Mouse (Mus musculus) layer of hippocampus, adult 2 months (tissue): ENCODE measurements at regions not wholly inside any gene's neighbourhood (a gene's known extent, or its start where the extent isn't known, plus 50 kb on each side); places are given as distances from the start of the nearest gene placed in this dataset.

Experiments used
- DNase-seq, 2 experiments: peaks; one replicate each; pipeline ENCODE4 v3.0.0; 2022; ENCODE audit warnings: low spot score in 2 of 2
- H3K27ac ChIP-seq: fragments of 200-600 bp; 2 replicates; pipeline ENCODE4 v1.8.1; 2022
- H3K4me3 ChIP-seq: fragments of 200-600 bp; 2 replicates; pipeline ENCODE4 v1.8.1; 2022; ENCODE audit warnings: mild to moderate bottlenecking
- CTCF ChIP-seq: fragments of 200-600 bp; conservative IDR thresholded peaks from 2 replicates; pipeline ENCODE4 v1.8.1; 2022; ENCODE audit warnings: antibody characterized with exemption, mild to moderate bottlenecking, moderate library complexity

DNA sequence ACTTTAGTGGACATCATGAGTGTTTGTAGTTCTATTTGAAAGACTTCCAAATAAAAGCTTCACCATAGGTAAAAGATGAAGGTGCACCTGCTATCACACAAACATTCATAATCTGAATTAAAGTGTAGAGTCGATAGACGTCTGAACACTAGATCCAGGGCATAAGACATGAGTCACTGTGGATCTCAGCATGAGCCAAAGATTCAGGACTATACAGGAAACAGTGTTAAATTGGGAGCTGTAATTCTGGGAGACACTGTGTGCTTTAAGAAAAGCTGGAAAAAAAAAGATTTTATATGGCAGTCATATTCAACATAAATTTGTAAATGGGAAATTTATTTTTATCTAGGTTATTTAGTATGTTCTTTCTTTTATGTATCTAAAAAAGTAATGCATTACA, 160.5 kb downstream of the Pdha2 start:
- Histone ChIP-seq H3K4me3 (no peak overlapping the region), H3K27ac (no peak overlapping the region)
- DNase-seq: no peak
- no peak for TF ChIP-seq CTCF

GRCm38 (mm10) chr3:141014262-141014547, 197.9 kb downstream of the Pdha2 start:
- no peak overlapping the region for H3K4me3 ChIP-seq
- no peak overlapping the region for H3K27ac ChIP-seq
- DNase-seq: no peak
- TF ChIP-seq CTCF: no peak

GRCm38 (mm10) chr3:141013521-141014261, 198.5 kb downstream of the Pdha2 start:
- TF ChIP-seq CTCF: no peak
- Histone ChIP-seq H3K4me3 (no peak overlapping the region), H3K27ac (no peak overlapping the region)
- DNase-seq: no peak

- no peak for DNase-seq
- H3K4me3 ChIP-seq: no peak overlapping the region
- no peak for TF ChIP-seq CTCF
- H3K27ac ChIP-seq: no peak overlapping the region
These were observed 199.2 kb downstream of the Pdha2 start for GRCm38 (mm10) chr3:141012976-141013375.

GRCm38 (mm10) chr3:141008792-141009191, 203.4 kb downstream of the Pdha2 start:
- no peak for DNase-seq
- H3K4me3 ChIP-seq: no peak overlapping the region

GRCm38 (mm10) chr3:141005885-141006284, 206.3 kb downstream of the Pdha2 start:
- no peak for TF ChIP-seq CTCF
- H3K4me3 ChIP-seq: no peak overlapping the region
- DNase-seq: no peak
- no peak overlapping the region for H3K27ac ChIP-seq

More at GRCm38 (mm10) chr3:141008792-141009191, 203.4 kb downstream of the Pdha2 start:
- TF ChIP-seq CTCF: no peak
- no peak overlapping the region for H3K27ac ChIP-seq

GRCm38 (mm10) chr3:141003561-141003960, 208.6 kb downstream of the Pdha2 start:
- DNase-seq: no peak
- no peak overlapping the region for H3K27ac ChIP-seq
- H3K4me3 ChIP-seq: no peak overlapping the region
- no peak for TF ChIP-seq CTCF

GRCm38 (mm10) chr3:140988247-140988646, 223.9 kb downstream of the Pdha2 start:
- no peak overlapping the region for H3K4me3 ChIP-seq
- no peak overlapping the region for H3K27ac ChIP-seq
- DNase-seq: no peak
- TF ChIP-seq CTCF: no peak

GRCm38 (mm10) chr3:140973519-140973918, 238.6 kb downstream of the Pdha2 start:
- DNase-seq: no peak
- no peak for TF ChIP-seq CTCF
- H3K27ac ChIP-seq: no peak overlapping the region
- H3K4me3 ChIP-seq: no peak overlapping the region

- no peak for TF ChIP-seq CTCF
- DNase-seq: no peak
- no peak overlapping the region for H3K27ac ChIP-seq
These were observed 242.0 kb downstream of the Pdha2 start for GRCm38 (mm10) chr3:140969892-140970880.

GRCm38 (mm10) chr3:140968556-140968955, 243.6 kb downstream of the Pdha2 start:
- DNase-seq: no peak
- no peak for TF ChIP-seq CTCF
- no peak overlapping the region for H3K4me3 ChIP-seq
- H3K27ac ChIP-seq: no peak overlapping the region

More at GRCm38 (mm10) chr3:140969892-140970880, 242.0 kb downstream of the Pdha2 start:
- H3K4me3 ChIP-seq: no peak overlapping the region

DNA sequence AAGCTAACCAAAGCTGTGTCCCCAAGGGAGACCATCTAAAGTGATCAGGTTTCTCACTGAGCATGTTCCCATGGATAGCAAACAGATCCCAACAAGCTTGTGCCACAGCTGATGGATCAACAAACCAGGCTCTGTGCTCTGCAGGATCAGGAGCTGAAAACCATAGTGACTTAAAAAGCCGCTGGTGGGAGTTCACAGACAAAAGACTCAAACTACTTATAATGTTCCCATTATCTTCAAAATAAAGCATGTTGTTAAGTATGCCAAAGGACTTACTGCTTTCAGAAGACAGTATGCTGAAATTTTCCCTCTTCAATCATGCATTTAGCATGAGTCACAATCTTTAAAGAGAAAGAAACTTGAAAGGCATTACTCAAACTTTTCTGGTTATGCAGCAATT, 254.5 kb downstream of the Pdha2 start:
- TF ChIP-seq CTCF: no peak
- DNase-seq: no peak
- Histone ChIP-seq H3K27ac (no peak overlapping the region), H3K4me3 (no peak overlapping the region)

- no peak for TF ChIP-seq CTCF
- no peak for DNase-seq
- Histone ChIP-seq H3K27ac (no peak overlapping the region), H3K4me3 (no peak overlapping the region)
These were observed 259.9 kb downstream of the Pdha2 start for GRCm38 (mm10) chr3:140952111-140952800.
